Mouse (Mus musculus) hindbrain, postnatal 0 days (tissue): ENCODE measurements around the gene Ipcef1. TPM values are rescaled to one million over a fixed set of nuclear protein-coding genes. Genes with fewer than 3 reads are reported as not detected.

Experiments used
- ATAC-seq: fragments of 200-750 bp; cut with Nextera tagmentation; 2 replicates; pipeline ENCODE4 v1.8.0; 2017; ENCODE audit warnings: mild to moderate bottlenecking, moderate TSS enrichment, moderate library complexity
- DNase-seq: peaks from one replicate; pipeline ENCODE4 v3.0.0-alpha.2; 2015; ENCODE audit warnings: low spot score
- H3K27ac ChIP-seq: fragments of 300-500 bp; sonication (generic); 2 replicates; pipeline ENCODE4 v1.5.1; 2014; ENCODE audit warnings: mild to moderate bottlenecking
- H3K27me3 ChIP-seq: fragments of 300-500 bp; sonication (generic); 2 replicates; pipeline ENCODE4 v1.6.1; 2014; ENCODE audit warnings: low read length, mixed read lengths; ENCODE audit not compliant: insufficient read depth
- H3K36me3 ChIP-seq: fragments of 300-500 bp; sonication (generic); 2 replicates; pipeline ENCODE4 v1.6.1; 2014; ENCODE audit warnings: low read length, mixed read lengths; ENCODE audit not compliant: insufficient read depth
- H3K4me1 ChIP-seq: fragments of 300-500 bp; sonication (generic); 2 replicates; pipeline ENCODE4 v1.6.1; 2014; ENCODE audit warnings: antibody characterized with exemption, low read length, mixed read lengths; ENCODE audit not compliant: insufficient read depth
- H3K4me2 ChIP-seq: fragments of 300-500 bp; sonication (generic); 2 replicates; pipeline ENCODE4 v1.6.1; 2014; ENCODE audit warnings: low read depth, mild to moderate bottlenecking, low read length, moderate library complexity, mixed read lengths
- H3K4me3 ChIP-seq: fragments of 300-500 bp; sonication (generic); 2 replicates; pipeline ENCODE4 v1.5.1; 2014; ENCODE audit warnings: low read length
- H3K9ac ChIP-seq: fragments of 300-500 bp; sonication (generic); replicated peaks from 2 replicates; pipeline ENCODE4 v1.6.1; 2014; ENCODE audit warnings: mild to moderate bottlenecking, low read length, moderate library complexity, mixed read lengths
- H3K9me3 ChIP-seq: fragments of 300-500 bp; sonication (generic); 2 replicates; pipeline ENCODE4 v1.6.1; 2016; ENCODE audit warnings: low read length, mixed read lengths
- CTCF ChIP-seq: IDR thresholded peaks from 2 replicates; pipeline ENCODE4 v1.5.1; 2016; ENCODE audit warnings: antibody characterized with exemption, control low read depth, low read depth
- WGBS: fragments of 180-500 bp; shearing (Covaris S2); extraction: QIAGEN DNeasy Blood & Tissue Kit; methylation state at CpG from one replicate; pipeline ENCODE4 v1.1.7; 2014; 5-methylcytosine and 5-hydroxymethylcytosine counted together
- polyA plus RNA-seq: library from polyadenylated mRNA; unstranded; fragments of >200 nt; fragmentation: Nextera tagmentation; extraction: Ambion mirVana; gene quantifications from 2 replicates; pipeline ENCODE4 v1.2.1, GENCODE M21; 2015
- total RNA-seq: library from RNA; depleted of rRNA; stranded (reverse); fragments of >200 nt; gene quantifications from 2 replicates; pipeline ENCODE4 v1.2.3, GENCODE M21; 2014; rRNA removed

Gene Ipcef1
- total and polyA plus RNA-seq, 2 experiments from 2014 or later, result 3.0 to 12.2 TPM

DNA sequence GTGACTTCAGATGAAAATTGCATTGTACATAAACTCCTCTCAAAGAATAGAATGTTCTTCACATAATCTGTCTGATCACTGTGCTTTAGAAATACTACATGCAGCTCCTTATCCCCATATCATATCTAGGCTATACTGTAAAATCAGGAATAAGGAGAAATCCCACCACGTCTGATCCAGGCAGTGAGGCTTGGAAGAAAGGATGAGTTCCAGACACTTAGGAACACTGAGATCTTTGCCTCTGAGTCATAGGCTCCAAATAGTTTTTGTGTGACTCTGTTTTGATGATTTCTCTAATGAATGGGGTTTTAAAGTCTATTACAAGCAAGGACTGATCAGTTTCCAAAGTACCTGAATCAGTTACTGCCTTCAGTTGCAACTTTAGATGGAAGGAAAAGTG lies 210.1 kb downstream of the Ipcef1 start:
- Histone ChIP-seq H3K4me1 (no peaks in the 10 kb centered on the region), H3K27me3 (no peaks in the 10 kb centered on the region), H3K27ac (no peak overlapping the region), H3K4me2 (no peak overlapping the region), H3K9me3 (no peaks in the 10 kb centered on the region), H3K4me3 (no peak overlapping the region), H3K9ac (no peak overlapping the region), H3K36me3 (no peaks in the 10 kb centered on the region)
- 70% methylated on average over 1 of the region's 1 CpGs for WGBS
- TF ChIP-seq CTCF, result no peak
- no peak for ATAC-seq
- no peak for DNase-seq

Other genes with a start within 250 kb of the Ipcef1 start
- gene Cnksr3, start 159.8 kb upstream of the Ipcef1 start, total RNA-seq, result 8.9 and 9.8 TPM in 2 replicates
- 3.7 and 4.0 TPM in 2 replicates for gene Cnksr3, start 159.8 kb upstream of the Ipcef1 start, polyA plus RNA-seq